Mouse (Mus musculus) heart, adult 2 months (tissue): Measurements from ENCODE around the gene Coq6. TPM values are rescaled to one million over a fixed set of nuclear protein-coding genes. Genes with fewer than 3 reads are reported as not detected.

Source experiments
- DNase-seq, 2 experiments: peaks; one replicate each; pipeline ENCODE4 v3.0.0; 2021
- H3K27ac ChIP-seq: fragments of 200-600 bp; 2 replicates; pipeline ENCODE4 v1.8.1; 2022
- H3K27me3 ChIP-seq: fragments of 200-500 bp; 2 replicates; pipeline ENCODE4 v1.6.1; 2012; ENCODE audit warnings: mild to moderate bottlenecking, low read length, inconsistent platforms, mixed read lengths; ENCODE audit not compliant: control insufficient read depth, insufficient read depth
- H3K36me3 ChIP-seq: fragments of 200-500 bp; 2 replicates; pipeline ENCODE4 v1.6.1; 2012; ENCODE audit warnings: low read length, inconsistent platforms; ENCODE audit not compliant: control insufficient read depth, insufficient read depth
- H3K4me1 ChIP-seq: fragments of 200-500 bp; 2 replicates; pipeline ENCODE4 v1.6.1; 2011; ENCODE audit warnings: low read length; ENCODE audit not compliant: control insufficient read depth, insufficient read depth
- H3K4me3 ChIP-seq: fragments of 200-600 bp; 2 replicates; pipeline ENCODE4 v1.8.1; 2022
- H3K79me2 ChIP-seq: fragments of 200-500 bp; replicated peaks from 2 replicates; pipeline ENCODE4 v1.6.1; 2012; ENCODE audit warnings: mild to moderate bottlenecking, inconsistent platforms, low read length, moderate library complexity, mixed read lengths; ENCODE audit not compliant: control insufficient read depth, insufficient read depth
- H3K9ac ChIP-seq: fragments of 200-500 bp; 2 replicates; pipeline ENCODE4 v1.6.1; 2012; ENCODE audit warnings: low read depth, mild to moderate bottlenecking, control low read depth, inconsistent platforms, low read length, mixed read lengths
- CTCF ChIP-seq: fragments of 200-600 bp; IDR thresholded peaks from 2 replicates; pipeline ENCODE4 v1.8.1; 2022; ENCODE audit warnings: antibody characterized with exemption, mild to moderate bottlenecking, moderate library complexity
- EP300 ChIP-seq: fragments of 200-500 bp; IDR thresholded peaks from 2 replicates; pipeline ENCODE4 v1.6.1; 2011; ENCODE audit warnings: low read depth, low read length, control low read depth; ENCODE audit not compliant: insufficient read depth
- POLR2A ChIP-seq: fragments of 200-500 bp; IDR thresholded peaks from 2 replicates; pipeline ENCODE4 v1.6.1; 2011; ENCODE audit warnings: mild to moderate bottlenecking, low read depth, low read length, control low read depth; ENCODE audit not compliant: insufficient read depth
- WGBS: fragments of 180-500 bp; shearing (Covaris S2); methylation state at CpG from one replicate; pipeline ENCODE4 v1.1.7; 2018; 5-methylcytosine and 5-hydroxymethylcytosine counted together
- intact Hi-C: fragments of 180-260 bp; cut with DNase I; formaldehyde crosslinking; loops from one replicate; pipeline ENCODE4 v1.15.1; 2025
- polyA plus RNA-seq: library from polyadenylated mRNA; depleted of rRNA; stranded (reverse); fragments of >200 nt; gene quantifications from 2 replicates; pipeline ENCODE4 v1.2.3, GENCODE M21; 2012
- total RNA-seq, 2 experiments: library from RNA; stranded (reverse); gene quantifications; 2 replicates each; pipeline ENCODE4 v1.2.3; 2021

Gene Coq6
- total and polyA plus RNA-seq, 3 experiments = 91.8 to 104 (median 102) TPM

DNA sequence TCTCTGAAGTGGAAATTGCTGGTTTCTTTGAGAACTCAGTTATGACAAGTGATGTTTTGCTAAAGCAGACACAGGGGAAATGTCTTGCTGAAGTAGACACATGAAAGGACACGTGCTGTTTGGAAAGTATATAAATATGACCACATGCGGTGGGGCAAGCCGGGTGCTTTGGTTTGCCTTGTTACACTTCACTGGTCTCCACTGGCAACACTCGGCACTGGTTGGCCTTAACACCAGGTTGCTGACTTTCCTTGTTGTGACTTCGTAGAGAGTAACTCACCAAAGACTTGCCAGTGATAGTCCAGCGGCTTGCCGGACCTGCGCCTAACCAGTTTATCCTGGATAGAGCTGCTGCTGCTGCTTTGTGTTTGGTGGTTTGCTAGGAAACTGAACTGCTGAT, 26.6 kb downstream of the Coq6 start:
- peaks cover 5% of the 10 kb centered on the region for H3K4me1 ChIP-seq
- TF ChIP-seq CTCF (no peak), POLR2A (no peak), EP300 (no peak)
- intact Hi-C loops = no loop called here
- H3K36me3 ChIP-seq = no peaks in the 10 kb centered on the region; the same call in none of the 2 replicates
- no peaks in the 10 kb centered on the region for H3K27me3 ChIP-seq
- 74% methylated on average over 8 of the region's 8 CpGs for WGBS
- H3K4me3 ChIP-seq = no peak overlapping the region
- no peak for DNase-seq
- H3K9ac ChIP-seq = no peak overlapping the region
- no peaks in the 10 kb centered on the region for H3K79me2 ChIP-seq
- peak overlapping the region; percentile 53 for H3K27ac ChIP-seq

- intact Hi-C loops = no loop called here
Measured at GRCm38 (mm10) chr12:84388774-84389400, 27.4 kb downstream of the Coq6 start.

GRCm38 (mm10) chr12:84390336-84390735, 28.9 kb downstream of the Coq6 start:
- intact Hi-C loops = no loop called here
- TF ChIP-seq EP300 = 0 out of 2 replicates have a peak, but pooled peaks have one; percentile 14
- TF ChIP-seq POLR2A = no peak
- no peak for DNase-seq
- no peaks in the 10 kb centered on the region; the same call in none of the 2 replicates for H3K36me3 ChIP-seq
- no peak overlapping the region for H3K9ac ChIP-seq
- no peaks in the 10 kb centered on the region for H3K27me3 ChIP-seq
- H3K4me3 ChIP-seq = no peak overlapping the region
- H3K27ac ChIP-seq = peak overlapping the region; percentile 23
- 37% methylated on average over 6 of the region's 6 CpGs for WGBS
- H3K79me2 ChIP-seq = no peaks in the 10 kb centered on the region
- H3K4me1 ChIP-seq = peaks cover 3% of the 10 kb centered on the region

More at GRCm38 (mm10) chr12:84388774-84389400, 27.4 kb downstream of the Coq6 start:
- no peak overlapping the region for H3K9ac ChIP-seq
- H3K27ac ChIP-seq = peak overlapping the region; percentile 53
- no peak for DNase-seq
- no peaks in the 10 kb centered on the region for H3K79me2 ChIP-seq
- no peak overlapping the region for H3K4me3 ChIP-seq
- WGBS = 49% methylated on average over 14 of the region's 14 CpGs
- peaks cover 5% of the 10 kb centered on the region for H3K4me1 ChIP-seq
- H3K36me3 ChIP-seq = no peaks in the 10 kb centered on the region; the same call in none of the 2 replicates
- no peak for TF ChIP-seq POLR2A
- H3K27me3 ChIP-seq = no peaks in the 10 kb centered on the region

GRCm38 (mm10) chr12:84392681-84393080, 31.2 kb downstream of the Coq6 start:
- intact Hi-C loops = no loop called here
- 97% methylated on average over 4 of the region's 4 CpGs for WGBS
- no peak overlapping the region for H3K4me3 ChIP-seq
- peaks cover 3% of the 10 kb centered on the region for H3K4me1 ChIP-seq
- no peak overlapping the region for H3K27ac ChIP-seq
- H3K9ac ChIP-seq = no peak overlapping the region
- no peaks in the 10 kb centered on the region for H3K27me3 ChIP-seq
- H3K79me2 ChIP-seq = no peaks in the 10 kb centered on the region
- H3K36me3 ChIP-seq = no peaks in the 10 kb centered on the region; the same call in 1 of the 2 replicates
- no peak for DNase-seq
- TF ChIP-seq POLR2A = no peak
- TF ChIP-seq EP300 = no peak
- TF ChIP-seq CTCF = no peak

GRCm38 (mm10) chr12:84393847-84394246, 32.4 kb downstream of the Coq6 start:
- H3K4me1 ChIP-seq = no peaks in the 10 kb centered on the region

DNA sequence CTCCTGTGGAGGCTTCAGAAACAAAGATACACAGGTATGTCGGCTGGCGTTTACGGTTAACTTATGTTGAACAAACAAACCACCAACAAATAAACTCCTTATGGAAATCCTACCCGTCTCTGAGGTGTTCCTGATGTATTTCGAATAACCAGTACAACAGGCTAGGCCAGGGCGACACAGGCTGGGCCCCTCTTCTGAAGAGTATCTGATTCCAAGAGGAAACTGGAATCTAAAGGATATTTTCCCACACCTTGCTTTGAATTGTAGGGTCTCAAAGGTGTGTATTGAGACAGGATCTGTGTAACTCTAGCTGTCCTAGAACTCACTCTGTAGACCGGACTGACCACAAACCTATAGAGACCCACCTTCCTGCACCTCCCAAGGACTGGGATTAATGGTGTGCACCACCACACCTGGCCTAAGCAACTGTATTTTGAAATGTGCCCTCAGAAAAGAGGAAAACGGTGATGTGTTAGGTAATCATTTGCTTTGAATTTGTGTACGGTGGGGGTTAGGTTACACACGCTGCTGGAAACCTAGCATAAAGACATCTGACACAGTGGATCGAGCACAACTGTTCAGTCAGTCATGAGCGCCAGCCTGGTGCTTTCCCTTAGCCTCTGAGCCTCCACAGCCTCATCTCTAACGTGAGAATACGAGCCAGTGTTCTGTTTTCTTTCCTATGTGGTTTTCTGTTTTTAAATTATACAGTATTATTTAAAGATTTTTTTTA, 35.7 kb downstream of the Coq6 start:
- no peak overlapping the region for H3K9ac ChIP-seq
- 91% methylated on average over 14 of the region's 14 CpGs for WGBS

More at GRCm38 (mm10) chr12:84393847-84394246, 32.4 kb downstream of the Coq6 start:
- no peak overlapping the region for H3K4me3 ChIP-seq
- H3K79me2 ChIP-seq = no peaks in the 10 kb centered on the region
- no peak for DNase-seq
- no peak overlapping the region for H3K27ac ChIP-seq
- TF ChIP-seq EP300 (no peak), POLR2A (no peak), CTCF (no peak)
- intact Hi-C loops = no loop called here
- H3K27me3 ChIP-seq = no peaks in the 10 kb centered on the region
- H3K9ac ChIP-seq = no peak overlapping the region
- WGBS = 83% methylated on average over 5 of the region's 5 CpGs
- no peaks in the 10 kb centered on the region for H3K36me3 ChIP-seq

More for the DNA sequence above, 35.7 kb downstream of the Coq6 start:
- Histone ChIP-seq H3K79me2 (no peaks in the 10 kb centered on the region), H3K4me1 (no peaks in the 10 kb centered on the region), H3K27ac (no peak overlapping the region), H3K4me3 (no peak overlapping the region), H3K36me3 (no peaks in the 10 kb centered on the region), H3K27me3 (no peaks in the 10 kb centered on the region)
- DNase-seq = no peak
- no peak for TF ChIP-seq EP300
- TF ChIP-seq POLR2A = no peak
- TF ChIP-seq CTCF = no peak
- intact Hi-C loops = no loop called here
